Mouse (Mus musculus) ES-CJ7 (cell line): ENCODE measurements around the gene Ddx43.
A peak's percentile ranks its signal among the peaks of the same experiment; 100 is the strongest.
"Not testable (repeated sequence)": the region's sequence is repeated elsewhere in the genome, so short reads cannot be mapped to it uniquely, and the experiment has no call there.

Experiments
- DNase-seq: peaks from one replicate; pipeline ENCODE4 v3.0.0; 2011; ENCODE audit warnings: low read depth, low spot score

Gene Ddx43

DNA sequence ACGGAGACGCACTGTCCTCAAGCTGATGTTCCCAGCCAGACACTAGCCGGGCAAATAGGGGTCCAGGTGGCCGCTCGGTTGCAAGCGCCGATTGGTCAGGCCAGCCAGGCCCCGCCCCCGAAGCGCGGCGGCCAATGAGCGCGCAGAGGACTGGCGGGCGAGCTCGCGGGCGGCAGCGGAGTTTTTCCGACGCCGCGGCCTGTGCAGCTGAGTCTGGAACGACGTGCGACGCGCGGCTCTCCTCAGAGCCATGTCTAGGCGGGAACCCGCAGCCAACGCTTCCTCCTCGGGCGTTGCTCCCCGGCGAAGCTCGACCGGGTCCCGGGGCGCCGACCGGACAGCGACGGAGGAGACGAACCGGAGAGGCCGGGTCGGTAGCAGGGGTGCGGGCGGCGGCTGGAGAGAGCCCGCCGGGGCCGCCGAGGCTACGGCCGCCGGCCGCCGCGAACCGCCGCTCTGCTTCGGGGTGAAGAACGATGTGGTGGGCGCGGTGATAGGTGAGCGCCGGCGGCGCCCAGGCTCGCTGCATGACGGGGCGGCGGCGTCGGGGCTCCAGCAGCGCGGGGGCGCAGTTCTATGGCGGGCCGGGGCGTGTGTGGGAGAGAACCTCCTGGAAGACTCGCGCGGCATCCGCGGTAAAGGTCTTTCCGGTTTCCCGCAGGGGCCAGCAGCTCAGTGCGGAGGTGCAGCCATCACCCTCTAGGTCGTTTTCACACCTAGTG lies at the start of gene Ddx43:
Gene Ddx43, plus strand, starts transcription at position 148 of the 722 bp plus-strand sequence.
- DNase-seq, result peak; percentile 87

DNA sequence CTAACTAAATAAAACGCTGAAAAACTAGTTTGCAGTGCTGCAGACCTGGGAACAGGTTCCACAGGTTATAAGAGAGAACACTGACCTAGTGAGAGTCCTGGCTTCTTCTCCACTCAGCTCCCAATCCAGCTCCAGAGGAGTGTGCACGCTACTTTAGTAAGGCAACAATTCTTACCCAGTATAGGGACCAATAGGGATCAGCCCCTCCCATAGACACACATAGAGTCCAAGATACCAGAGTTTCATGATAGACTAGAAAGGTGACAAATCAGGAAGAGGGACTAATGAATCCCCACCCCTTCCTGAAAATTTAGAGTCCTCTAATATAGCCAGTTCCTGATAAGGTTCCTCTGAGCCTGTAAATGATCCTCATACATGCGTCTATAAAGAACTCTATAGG lies 48.6 kb upstream of the Ddx43 start:
- DNase-seq, result no peak

DNA sequence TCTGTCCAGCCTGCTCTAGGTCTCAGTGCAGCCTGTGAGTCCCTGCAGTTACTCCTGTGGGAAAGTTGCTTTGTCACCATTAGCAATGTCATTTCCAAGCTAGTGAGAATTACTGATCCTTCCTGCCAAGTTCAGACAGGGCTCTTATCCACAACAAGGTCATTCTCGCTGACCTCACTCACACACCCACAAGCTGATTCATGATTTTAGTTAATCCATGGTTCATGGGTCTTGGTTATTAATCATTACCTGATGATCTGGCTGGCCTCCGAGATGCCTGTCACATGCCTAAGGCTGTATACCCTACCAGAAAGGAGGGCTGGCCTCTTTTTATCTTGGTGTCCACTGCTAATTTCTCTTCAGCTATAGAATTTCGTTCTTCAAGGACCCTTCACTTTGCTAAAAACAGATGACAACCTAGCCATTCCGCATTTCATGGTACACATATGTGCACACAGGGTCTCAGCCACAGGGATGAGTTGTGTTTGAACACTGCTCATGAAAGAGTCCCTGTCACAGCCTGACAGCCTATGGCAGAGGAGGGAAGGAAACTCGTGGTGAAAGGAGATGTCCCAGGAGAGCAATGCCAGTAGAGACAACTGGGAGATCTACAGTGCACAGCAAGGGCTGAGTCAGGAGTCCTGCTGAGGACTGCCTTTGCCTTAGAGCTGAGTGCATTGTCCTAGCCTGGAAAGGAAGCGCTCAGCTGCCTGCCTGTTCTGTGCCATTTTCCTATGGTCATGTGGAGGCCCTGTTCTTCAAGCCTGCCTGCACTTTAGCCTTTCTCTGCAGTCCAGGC lies 47.2 kb upstream of the Ddx43 start:
- DNase-seq, result not testable (repeated sequence)

DNA sequence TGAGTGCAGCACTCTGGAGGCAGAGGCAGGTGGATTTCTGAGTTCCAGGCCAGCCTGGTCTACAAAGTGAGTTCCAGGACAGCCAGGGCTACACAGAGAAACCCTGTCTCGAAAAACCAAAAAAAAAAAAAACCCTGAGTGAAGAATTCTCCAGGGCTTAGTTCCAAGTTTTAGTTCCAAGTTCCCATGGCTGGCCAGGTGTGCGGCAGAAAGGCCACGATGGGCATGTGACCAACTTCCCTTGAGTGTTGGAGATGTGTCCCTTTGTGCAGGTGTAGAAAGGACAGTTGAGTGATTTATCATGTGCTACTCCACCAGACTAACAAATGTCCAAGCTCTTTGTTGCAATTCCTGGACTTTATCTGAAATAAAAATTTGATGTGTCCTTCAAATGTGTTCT lies 46.4 kb upstream of the Ddx43 start:
- not testable (repeated sequence) for DNase-seq

DNA sequence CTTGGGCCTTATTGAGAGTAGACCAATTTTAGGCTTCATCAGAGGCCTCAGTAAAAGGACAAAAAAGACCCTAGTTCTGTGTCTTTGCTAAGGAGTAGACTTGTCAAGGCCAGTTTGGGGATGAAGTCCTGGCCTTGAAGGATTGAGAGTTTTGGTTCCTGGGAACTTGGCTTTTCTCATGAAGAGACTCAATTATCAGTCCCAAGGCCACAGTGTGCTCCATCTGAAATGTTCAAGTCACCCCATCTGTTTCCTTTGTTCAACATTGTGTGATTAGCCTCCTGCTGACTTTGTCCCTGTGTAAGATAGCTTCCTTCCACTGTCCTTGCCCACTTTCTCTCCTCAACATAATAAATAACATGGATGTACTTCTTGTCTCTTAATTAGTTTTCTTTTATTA lies 45.6 kb upstream of the Ddx43 start:
- DNase-seq, result peak; percentile 62

DNA sequence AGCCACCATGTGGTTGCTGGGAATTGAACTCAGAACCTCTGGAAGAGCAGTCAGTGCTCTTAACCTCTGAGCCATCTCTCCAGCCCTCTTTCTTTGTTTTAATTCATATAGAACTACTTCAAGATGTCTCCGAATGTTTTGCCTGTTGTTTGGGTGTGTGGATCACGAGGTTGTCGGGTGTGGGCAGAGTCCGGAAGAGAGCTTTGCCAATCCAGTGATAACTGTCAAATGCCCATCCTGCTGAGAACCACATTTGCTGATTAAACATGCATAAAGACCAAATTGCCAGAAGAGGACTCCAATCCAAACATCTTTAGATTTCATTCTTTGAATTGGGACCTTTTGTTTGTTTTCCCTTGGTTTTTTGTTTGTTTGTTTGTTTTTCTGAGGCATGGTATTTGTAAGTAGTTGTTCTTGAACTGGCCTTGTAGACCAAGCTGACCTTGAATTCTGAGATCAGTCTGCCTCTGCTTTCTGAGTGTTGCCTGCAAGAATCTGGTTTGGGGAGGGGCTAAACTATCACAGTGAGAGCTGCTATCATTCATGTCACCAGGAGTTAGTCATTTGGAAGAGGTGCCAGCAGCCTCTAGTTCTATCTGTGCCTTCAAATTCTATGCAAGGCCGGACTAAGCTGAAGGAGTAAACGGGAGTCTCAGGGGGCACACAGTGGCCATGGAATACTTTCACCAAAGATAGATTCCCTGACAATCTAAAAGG lies 43.9 kb upstream of the Ddx43 start:
- DNase-seq, result no peak

DNA sequence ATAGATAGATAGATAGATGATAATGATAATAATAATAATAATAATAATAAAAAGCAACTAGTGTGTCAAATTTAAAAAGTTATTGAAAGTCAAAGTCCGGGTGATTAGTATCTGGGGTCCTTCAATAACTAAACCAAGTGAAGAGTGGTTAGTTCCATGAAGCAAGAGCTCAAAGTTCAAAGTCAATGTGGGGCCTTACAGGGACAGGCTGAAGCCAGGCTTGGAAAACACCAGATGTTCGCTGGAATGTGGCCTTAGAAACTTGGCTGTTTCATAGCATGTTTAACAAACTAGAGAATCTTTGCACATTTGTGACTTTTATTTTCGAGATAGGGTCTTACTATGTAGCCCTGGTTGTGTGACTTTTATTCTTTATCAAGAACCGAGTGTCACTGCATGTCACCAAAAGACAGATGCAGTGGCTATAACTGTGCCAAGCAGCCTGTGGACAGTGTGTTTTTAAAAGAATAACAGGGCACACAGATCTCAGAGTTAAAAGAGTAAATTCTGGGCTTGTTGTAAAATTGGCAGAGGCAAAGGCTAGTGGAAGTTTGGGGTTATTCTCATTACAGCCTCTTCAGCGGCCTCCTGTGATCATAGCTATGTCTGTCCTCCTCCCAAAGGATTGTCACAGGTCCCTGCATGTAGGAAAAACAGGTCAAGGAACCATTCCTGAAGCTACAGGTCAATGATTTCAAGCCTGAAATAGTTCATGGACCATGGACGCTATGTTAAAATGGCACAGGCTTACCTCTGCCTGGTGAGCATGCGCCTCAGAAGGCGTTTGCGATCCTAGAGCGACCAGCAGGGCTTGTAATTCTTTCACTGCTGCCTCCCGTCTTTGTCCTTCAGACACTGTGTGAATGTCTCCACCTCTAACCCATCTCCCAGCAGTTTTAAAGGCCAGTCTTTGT lies 40.7 kb upstream of the Ddx43 start:
- no peak for DNase-seq

DNA sequence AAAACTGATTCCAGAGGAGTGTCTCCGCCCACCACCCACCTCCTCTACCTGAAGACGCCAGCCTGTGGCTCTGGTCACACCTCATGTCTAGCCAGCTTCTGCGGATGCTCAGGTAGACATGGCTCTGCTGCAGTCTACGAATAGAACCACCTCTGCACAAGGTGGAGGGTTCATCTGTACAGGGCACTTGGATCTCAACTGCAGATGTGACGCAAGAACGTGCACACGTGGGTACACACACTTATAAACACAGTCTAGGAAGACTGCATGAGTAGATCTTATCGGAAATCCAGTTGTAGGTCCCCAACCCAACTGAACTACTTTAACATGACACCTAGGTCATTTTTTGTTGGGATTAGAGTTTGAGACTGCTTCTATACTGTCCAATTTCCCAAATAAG lies 40.0 kb upstream of the Ddx43 start, which contains the start of gene Gsta2:
Gene Gsta2, minus strand, starts transcription at position 178 of the 400 bp plus-strand sequence.
- no peak for DNase-seq

DNA sequence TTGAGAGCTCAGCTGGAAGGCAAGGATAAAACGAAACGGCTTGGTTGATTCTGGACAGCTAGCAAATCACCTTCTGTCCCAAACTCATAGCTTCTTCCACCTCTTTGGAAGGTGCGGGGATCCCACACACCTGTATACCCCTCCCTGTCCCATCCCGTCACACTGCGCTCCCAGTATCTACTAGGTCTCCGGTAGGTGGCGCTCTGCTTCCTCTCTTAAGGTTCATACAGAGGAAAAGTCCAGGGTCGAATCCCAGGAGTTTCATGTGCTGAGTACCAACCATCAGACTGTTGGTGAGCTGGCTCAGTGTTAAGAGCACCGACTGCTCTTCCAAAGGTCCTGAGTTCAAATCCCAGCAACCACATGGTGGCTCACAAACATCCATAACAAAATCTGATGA lies 37.5 kb upstream of the Ddx43 start:
- DNase-seq, result peak; percentile 97

DNA sequence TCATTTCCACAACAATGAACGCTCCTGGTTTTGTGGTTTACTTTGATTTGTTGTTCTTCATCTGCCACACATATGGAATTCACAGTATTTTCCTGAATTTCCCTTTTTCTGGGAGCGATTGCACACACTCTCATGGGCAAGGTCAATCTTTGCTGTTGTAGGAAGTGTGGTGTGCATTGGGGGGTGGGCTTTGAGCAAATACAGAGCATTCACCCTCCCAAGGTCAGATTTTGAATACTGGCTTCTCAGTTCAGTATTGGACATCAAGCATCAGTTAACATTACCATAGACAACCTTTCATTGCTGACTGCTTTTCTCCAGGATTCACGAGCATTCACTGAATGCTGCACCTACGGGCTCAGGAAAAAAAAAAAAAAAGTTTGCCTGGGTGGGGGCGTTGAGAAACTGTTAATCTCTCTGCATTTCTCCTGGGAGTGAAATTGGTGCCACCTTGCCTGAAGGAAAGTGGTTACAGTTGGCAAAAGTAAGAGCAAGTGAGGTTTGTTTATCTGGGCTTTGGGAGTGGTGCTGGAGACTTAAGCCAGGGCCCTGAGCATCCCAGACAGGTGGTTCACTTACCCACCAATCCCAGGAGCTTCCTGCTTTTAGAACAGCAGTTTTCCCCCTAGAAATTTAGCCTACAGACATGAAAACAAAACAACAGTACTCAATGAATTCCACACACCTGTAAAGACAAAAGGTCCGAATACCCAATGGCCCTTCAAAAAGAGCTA lies 35.7 kb upstream of the Ddx43 start:
- peak; percentile 88 for DNase-seq

DNA sequence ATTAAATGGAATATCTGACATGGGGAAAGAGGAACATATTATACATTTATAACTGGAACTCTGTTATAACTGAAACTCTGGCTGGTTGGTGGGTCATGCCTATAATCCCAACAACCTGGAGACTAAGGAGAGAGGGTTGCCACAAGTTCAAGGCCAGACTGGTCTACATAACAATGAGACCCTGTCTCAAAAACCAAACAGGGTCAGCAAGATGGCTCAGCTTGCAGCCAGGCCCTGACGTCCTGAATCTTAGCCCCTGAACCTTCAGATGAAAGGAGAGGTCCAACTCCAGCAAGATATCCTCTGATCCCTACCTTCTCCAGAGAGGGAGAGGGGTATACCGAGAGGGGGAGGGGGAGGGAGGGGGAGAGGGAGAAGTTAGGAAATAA lies 35.1 kb upstream of the Ddx43 start:
- peak; percentile 85 for DNase-seq

DNA sequence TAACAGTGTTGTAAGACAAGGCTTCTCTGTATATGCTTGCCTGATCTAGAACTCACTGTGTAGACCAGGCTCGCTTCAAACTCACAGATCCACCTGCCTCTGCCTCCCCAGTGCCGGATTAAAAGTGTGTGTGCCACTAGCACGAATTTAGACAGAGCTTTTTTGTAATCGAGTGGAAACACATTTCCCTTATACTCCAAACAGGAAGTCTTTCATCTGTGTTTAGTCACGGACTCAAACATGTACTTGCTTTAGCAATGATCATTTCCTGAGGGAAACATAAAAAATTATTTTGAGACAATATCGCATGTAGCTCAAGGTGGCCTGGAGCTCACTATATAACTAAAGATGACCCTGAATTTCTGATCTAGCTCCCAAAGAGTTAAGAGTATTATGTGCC lies 32.2 kb upstream of the Ddx43 start:
- no peak for DNase-seq

DNA sequence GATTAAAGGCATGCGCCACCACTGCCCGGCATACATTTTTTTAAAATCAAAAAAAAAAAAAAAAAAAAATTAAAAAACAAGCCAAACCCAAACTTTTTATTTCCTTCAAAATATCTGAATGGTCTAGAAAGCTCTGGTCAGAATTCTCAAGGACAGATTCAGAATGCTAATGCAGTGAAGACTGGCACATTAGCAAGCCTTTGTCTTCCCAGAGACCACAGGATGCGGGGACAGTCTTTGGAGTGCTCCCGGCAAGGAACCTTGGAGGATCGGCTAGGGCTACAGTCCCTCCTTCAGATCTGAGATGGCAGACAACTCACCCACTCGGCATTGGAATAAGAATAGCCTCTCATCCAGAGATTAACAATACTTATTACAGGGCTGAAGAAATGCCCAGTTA lies 30.9 kb upstream of the Ddx43 start:
- peak; percentile 96 for DNase-seq

DNA sequence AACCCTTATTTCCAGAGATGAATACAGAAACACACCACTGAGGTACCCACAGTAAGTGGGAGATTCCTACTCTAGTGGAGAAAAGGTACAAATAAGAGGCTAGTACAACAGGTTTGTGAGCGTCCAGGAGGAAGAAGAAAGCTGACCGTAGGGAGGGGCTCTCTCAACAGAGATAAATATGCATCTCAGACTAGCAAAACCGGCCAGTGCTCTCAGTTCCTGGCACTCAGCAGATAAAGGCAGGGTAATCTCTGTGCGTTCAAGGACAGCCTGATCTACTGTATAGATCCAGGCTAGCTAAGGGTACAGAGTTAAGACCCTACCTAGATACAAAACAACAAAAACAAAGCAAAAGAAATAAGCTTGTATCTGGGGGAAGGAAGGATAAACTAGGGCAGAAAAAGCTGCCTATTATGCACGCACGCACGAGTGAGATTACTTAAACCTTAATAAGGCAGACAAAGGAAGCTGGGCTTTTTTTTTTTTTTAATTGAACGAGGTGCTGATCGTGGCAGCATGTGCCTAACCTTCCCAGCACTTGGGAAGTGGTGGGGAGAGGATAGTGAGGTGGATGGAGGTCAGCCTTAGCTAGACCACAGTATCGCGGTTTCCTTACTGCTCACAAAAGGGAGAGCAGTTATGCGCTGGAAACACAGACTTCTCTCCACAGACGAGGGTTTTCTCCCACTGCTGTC lies 29.6 kb upstream of the Ddx43 start:
- DNase-seq, result peak; percentile 70

DNA sequence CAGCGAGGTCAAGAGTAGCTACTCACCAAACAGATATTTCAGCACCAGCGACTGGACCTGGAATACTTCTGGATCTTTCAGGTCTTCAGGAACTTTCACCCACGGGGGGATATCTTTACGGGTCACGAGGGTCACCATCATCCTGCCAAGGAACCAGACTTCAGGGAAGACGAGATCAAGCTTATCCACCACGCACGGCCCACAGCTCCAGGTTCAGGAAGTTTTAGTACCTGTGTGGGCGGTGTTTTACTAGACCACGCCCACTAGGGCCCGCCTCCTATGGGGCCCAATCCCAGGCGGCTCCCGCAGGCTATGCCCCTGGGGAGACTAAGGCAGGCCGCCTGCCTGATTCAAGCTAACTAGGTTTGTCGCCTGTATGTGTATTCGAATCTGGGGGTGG lies 27.6 kb upstream of the Ddx43 start, which contains the start of gene Dppa5a:
Gene Dppa5a, minus strand, starts transcription at position 219 of the 400 bp plus-strand sequence.
- peak; percentile 95 for DNase-seq

DNA sequence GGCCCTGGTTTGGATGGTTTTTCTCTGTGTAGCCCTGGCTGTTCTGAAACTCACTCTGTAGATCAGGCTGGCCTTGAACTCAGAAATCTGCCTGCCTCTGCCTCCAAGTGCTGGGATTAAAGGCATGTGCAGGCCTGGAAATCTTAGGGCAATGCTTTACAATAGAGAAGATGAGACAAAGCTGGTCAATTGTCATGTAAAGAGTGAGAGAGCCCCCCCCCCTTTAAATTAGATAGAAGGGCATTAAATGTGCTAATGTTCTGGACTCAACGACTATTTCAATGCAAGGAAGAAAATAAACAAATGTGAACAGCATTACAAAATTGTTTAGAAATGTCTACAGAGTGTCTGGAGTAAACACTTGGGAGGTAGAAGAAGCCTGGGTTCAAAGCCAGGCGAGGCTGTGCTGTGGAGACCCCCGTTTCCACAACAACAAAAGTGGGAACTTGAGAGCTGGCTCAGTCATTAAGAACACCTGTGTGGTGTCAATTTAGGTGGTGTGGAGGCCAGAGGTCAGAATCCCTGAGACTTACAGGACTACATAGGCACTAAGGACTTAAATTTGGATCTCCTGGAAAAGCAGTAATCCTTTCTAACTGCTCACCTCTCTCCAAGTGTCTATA lies 26.8 kb upstream of the Ddx43 start:
- peak; percentile 76 for DNase-seq

DNA sequence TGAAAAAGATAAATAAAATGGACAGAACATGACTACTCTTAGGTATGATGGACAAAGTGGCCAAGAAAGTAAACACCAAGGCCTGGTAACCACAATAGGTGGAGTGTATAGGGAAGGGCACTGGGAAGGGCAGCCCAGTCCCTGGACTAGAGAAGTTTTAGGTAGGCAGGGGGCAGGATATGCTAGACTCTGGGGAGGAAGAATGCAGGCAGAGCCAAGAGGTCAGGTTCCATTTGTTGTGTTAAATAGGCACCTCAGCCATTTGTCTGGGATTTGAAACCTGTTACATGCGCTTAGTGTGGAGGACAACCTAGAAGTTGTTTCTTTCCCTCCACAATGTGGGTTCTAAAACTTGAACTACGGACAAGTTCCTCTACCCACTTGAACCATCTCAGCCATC lies 26.2 kb upstream of the Ddx43 start:
- peak; percentile 92 for DNase-seq

DNA sequence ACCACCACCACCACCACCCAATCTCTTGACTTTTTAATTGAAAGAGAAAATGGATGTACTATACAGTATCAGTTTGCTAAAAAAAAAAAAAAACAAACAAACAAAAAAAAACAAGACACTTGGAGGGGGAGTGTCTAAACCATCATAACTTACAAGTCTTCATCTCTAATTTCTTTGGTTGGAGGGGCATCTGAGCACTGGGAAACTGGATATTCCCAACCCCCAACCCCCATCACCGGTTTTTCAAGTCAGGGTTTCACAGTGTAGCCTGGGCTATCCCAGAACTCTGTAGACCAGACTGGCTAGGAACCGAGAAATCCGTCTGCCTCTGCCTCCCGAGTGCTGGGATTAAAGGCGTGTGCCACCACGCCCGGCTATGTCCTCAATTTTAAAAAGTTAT lies 25.8 kb upstream of the Ddx43 start:
- no peak for DNase-seq

DNA sequence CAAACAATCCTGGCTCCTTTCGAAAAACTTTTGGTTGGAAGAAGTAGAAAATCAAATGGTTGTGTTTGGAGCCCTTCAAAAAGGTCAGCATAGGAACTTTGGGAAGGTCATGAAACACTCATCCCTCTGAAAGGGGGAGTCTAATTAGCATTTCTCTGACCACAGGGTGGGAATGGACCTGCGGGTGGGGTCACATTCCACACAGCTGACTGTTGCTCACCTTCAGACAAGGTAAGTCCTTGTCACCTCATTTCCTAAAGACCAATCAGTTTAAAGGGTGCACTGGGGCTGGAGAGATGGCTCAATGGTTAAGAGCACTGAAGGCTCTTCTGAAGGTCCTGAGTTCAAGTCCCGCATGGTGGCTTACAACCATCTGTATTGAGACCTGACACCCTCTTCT lies 24.1 kb upstream of the Ddx43 start:
- DNase-seq, result peak; percentile 89
